Mouse (Mus musculus) heart, embryonic 10.5 days (tissue): ENCODE data around the gene Gak. TPM values are rescaled to one million over a fixed set of nuclear protein-coding genes. Genes with fewer than 3 reads are reported as not detected.

Experiments used
- DNase-seq: peaks from one replicate; pipeline ENCODE4 v3.0.0-alpha.2; 2017; ENCODE audit warnings: low spot score
- H3K27ac ChIP-seq: fragments of 300-500 bp; sonication (generic); 2 replicates; pipeline ENCODE4 v1.5.1; 2016; ENCODE audit warnings: mild to moderate bottlenecking
- H3K27me3 ChIP-seq: fragments of 300-500 bp; sonication (generic); 2 replicates; pipeline ENCODE4 v1.6.1; 2016; ENCODE audit warnings: mild to moderate bottlenecking; ENCODE audit not compliant: poor library complexity, insufficient read depth, severe bottlenecking
- H3K36me3 ChIP-seq: fragments of 300-500 bp; sonication (generic); 2 replicates; pipeline ENCODE4 v1.6.1; 2016; ENCODE audit warnings: mild to moderate bottlenecking, moderate library complexity
- H3K4me1 ChIP-seq: fragments of 300-500 bp; sonication (generic); 2 replicates; pipeline ENCODE4 v1.6.1; 2016; ENCODE audit warnings: mild to moderate bottlenecking
- H3K4me3 ChIP-seq: fragments of 300-500 bp; sonication (generic); 2 replicates; pipeline ENCODE4 v1.5.1; 2016; ENCODE audit warnings: mild to moderate bottlenecking, moderate library complexity
- H3K9me3 ChIP-seq: fragments of 300-500 bp; sonication (generic); 2 replicates; pipeline ENCODE4 v1.6.1; 2016; ENCODE audit warnings: mild to moderate bottlenecking, moderate library complexity
- WGBS: fragments of 180-500 bp; shearing (Covaris S2); methylation state at CpG from one replicate; pipeline ENCODE4 v1.1.7; 2016; 5-methylcytosine and 5-hydroxymethylcytosine counted together
- polyA plus RNA-seq: library from polyadenylated mRNA; unstranded; fragments of >200 nt; fragmentation: Nextera tagmentation; extraction: Ambion mirVana; gene quantifications from 2 replicates; pipeline ENCODE4 v1.2.1, GENCODE M21; 2016

Gak gene
- polyA plus RNA-seq, 1 experiment from 2014 or later = 49.4 TPM

DNA sequence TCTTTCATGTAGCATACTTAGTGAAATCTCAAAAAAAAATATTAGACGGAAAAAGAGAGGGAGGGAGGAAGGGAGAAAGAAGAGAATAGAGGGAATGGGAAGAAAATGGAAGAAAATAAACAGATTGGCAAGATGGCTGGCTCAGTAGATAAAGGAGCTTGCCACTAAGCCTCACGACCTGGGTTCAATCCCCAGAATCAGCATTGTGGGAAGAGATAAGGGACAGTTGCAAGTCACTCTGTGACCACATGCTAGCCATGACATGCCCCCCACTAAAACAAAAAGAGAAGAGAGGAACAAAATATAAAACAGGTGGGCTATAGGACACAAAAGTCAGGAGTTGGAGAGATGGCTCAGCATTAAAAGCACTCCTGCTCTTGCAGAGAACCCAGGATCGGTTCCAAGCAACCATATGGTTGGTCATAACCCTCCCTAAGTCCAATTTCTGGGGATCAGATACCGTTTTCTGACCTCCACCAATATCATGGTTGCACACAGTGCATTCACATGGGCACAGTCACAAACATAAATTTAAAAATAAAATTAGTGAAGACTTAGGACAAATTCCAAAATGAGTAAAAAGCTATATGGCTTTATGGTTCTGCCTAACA, 3.4 kb downstream of the Gak start:
- no peaks in the 10 kb centered on the region for H3K27me3 ChIP-seq
- WGBS = 74% methylated on average over 4 of the region's 4 CpGs
- peaks cover 35% of the 10 kb centered on the region for H3K36me3 ChIP-seq
- H3K4me3 ChIP-seq = no peak overlapping the region
- H3K27ac ChIP-seq = no peak overlapping the region
- H3K4me1 ChIP-seq = peaks cover 23% of the 10 kb centered on the region
- no peak for DNase-seq
- no peaks in the 10 kb centered on the region for H3K9me3 ChIP-seq

DNA sequence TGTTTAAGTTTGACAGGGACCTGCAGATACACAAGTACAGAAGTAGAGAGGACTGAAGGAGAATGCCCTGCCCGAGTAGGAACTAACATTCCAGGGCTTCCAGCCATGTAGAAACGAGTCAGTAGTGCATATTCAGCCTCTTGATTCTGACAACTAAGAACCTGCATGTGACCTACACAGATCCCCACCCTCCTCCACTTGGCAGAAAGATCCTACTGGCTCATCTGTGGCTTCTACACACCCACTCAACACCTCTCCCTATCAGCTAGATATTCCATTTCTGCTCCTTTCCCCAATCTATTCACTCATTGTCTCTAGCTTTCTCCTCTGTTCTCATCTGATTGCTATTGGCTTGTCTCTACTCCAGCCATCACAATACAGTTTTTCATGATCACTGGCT, 7.7 kb downstream of the Gak start:
- Histone ChIP-seq H3K4me1 (peaks cover 8% of the 10 kb centered on the region; the same call in 1 of the 2 replicates), H3K27ac (no peak overlapping the region), H3K27me3 (no peaks in the 10 kb centered on the region), H3K9me3 (no peaks in the 10 kb centered on the region), H3K4me3 (no peak overlapping the region), H3K36me3 (peaks cover 61% of the 10 kb centered on the region)
- no peak for DNase-seq
- WGBS = 35% methylated on average over 2 of the region's 2 CpGs

DNA sequence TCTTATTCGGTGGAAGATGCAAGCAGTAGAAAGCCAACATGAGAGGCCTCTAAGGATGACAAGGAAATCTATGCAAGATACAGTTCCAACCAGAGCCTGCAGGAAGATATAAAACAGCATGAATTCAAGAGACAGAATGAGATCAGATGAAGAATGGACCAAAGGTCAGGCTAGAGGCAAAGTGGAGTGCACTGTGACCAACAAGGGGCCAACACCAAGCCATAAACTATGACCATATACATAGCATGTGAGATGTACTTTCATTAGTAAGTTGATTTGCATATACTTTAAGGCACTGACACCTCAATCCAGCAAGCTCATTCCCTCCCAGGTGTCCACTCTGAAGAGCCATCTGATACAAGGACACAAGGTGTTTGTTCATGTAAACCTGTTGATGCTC, 19.1 kb downstream of the Gak start:
- Histone ChIP-seq H3K4me1 (no peaks in the 10 kb centered on the region), H3K36me3 (peaks cover 96% of the 10 kb centered on the region), H3K4me3 (no peak overlapping the region), H3K9me3 (no peaks in the 10 kb centered on the region), H3K27me3 (no peaks in the 10 kb centered on the region), H3K27ac (no peak overlapping the region)
- 89% methylated on average over 1 of the region's 1 CpGs for WGBS
- no peak for DNase-seq

DNA sequence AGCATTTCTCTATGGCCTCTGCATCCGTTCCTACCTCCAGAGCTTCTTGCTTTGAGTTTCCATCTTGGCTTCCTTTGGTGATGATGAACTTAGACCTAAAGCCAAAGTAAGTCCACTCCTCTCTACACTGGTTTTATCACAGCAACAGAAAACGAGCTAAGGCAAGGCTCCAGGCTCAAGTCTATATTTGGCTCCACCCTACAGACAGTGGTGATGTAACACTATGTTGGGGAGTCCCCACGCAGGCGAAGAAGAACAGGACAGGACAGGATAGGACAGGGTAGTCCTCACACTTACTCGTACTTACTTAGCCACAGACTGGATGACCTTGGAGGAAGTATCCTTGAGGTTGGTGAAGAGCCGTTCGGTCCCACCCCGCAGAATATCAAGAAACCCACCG, 27.0 kb downstream of the Gak start:
- no peak for DNase-seq
- WGBS = 89% methylated on average over 9 of the region's 9 CpGs
- Histone ChIP-seq H3K36me3 (peaks cover 95% of the 10 kb centered on the region), H3K9me3 (no peaks in the 10 kb centered on the region), H3K4me1 (no peaks in the 10 kb centered on the region), H3K27ac (no peak overlapping the region), H3K27me3 (no peaks in the 10 kb centered on the region), H3K4me3 (no peak overlapping the region)

DNA sequence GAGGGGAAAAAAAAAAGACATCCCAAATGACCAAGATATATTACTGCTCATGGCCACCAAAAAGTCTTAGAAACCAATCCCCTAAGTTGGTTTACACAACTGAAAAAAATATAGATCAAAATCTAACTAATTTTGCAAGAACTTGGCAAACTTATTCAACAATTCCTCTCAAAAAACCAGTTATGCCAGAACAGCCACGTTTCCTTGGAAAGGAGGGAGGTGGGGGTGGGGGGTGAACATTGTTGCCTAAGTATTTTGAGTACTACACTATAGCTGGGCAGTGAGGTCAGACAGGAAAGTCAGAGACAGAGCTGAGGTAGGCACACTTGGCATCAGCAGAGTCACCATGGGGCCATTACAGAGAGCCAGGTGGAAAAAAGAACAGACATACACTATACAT, 29.6 kb downstream of the Gak start:
- Histone ChIP-seq H3K27me3 (no peaks in the 10 kb centered on the region), H3K36me3 (peaks cover 95% of the 10 kb centered on the region), H3K27ac (no peak overlapping the region), H3K9me3 (no peaks in the 10 kb centered on the region), H3K4me1 (no peaks in the 10 kb centered on the region), H3K4me3 (no peak overlapping the region)
- no peak for DNase-seq
- 81% methylated on average over 1 of the region's 1 CpGs for WGBS

DNA sequence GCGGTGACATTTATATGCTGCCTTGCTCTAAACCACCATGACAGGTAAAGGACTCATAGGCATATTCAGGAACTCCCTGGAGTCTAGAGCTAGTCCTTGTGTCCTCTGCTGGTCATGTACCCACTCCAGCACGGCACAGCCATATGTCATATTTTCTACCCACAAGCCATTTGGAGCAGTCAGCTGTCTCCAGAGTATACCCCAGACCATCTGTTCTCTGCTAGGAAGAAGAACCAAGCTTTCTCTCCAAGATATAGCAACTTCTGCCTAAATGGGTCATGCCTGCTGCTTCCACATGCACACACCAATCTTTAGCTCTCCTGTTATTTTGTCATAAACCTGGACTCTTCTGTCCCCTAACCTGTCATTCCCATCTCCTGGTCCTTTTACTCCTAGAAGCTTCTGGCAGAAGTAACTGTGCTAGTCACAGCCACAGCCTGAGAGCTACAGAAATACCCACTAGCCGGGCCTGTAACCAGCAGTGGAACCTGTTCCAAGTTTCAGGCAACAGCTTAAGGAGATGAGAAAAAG, 48.1 kb downstream of the Gak start:
- H3K4me3 ChIP-seq = no peak overlapping the region
- 94% methylated on average over 3 of the region's 3 CpGs for WGBS
- no peaks in the 10 kb centered on the region for H3K27me3 ChIP-seq
- no peak overlapping the region for H3K27ac ChIP-seq
- DNase-seq = no peak
- peaks cover 91% of the 10 kb centered on the region for H3K36me3 ChIP-seq
- no peaks in the 10 kb centered on the region for H3K4me1 ChIP-seq
- no peaks in the 10 kb centered on the region for H3K9me3 ChIP-seq

DNA sequence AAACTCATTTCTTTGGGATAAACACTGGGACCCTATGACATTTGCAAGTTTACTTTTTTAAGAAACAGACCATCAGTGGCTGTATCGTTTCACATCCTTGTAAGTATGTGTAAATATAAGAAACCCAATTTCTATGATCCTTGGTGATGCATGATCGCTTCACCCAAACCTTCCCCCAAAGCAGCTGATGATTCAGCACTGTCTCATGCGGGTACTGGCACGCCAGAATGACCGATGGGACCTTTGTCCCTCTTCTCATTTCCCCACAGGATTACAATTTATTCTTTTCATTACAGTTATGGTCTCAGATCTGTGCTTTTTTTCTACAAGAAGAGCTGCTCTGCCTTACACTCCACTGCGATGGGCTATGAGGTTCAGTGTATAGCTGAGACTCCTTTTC, 56.5 kb downstream of the Gak start:
- H3K9me3 ChIP-seq = no peaks in the 10 kb centered on the region
- peaks cover 97% of the 10 kb centered on the region for H3K36me3 ChIP-seq
- WGBS = 93% methylated on average over 6 of the region's 6 CpGs
- H3K4me1 ChIP-seq = no peaks in the 10 kb centered on the region
- H3K4me3 ChIP-seq = no peak overlapping the region
- H3K27ac ChIP-seq = no peak overlapping the region
- no peak for DNase-seq
- H3K27me3 ChIP-seq = no peaks in the 10 kb centered on the region

DNA sequence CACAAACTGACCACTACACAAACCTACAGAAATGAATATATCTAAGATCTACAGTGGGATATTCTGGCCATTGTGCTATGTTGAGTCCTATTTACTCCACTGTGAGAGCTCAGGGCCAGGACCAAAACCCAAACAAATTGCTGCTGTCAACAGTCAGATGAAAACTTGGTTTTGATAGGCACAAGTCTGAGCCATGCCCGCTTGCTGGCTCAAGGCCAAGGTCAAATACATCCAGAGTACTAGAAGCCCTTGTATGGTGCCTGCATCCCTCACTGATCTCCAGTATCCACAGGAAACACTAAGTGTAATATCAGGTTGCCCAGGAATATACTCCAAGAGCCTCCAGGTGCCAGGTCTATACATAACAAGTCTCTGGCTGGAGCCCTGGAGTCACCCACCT, 58.6 kb downstream of the Gak start:
- no peak overlapping the region for H3K27ac ChIP-seq
- H3K9me3 ChIP-seq = no peaks in the 10 kb centered on the region
- H3K36me3 ChIP-seq = peaks cover 94% of the 10 kb centered on the region
- H3K4me1 ChIP-seq = no peaks in the 10 kb centered on the region
- DNase-seq = no peak
- H3K4me3 ChIP-seq = no peak overlapping the region
- WGBS = 97% methylated on average over 1 of the region's 1 CpGs
- no peaks in the 10 kb centered on the region for H3K27me3 ChIP-seq

DNA sequence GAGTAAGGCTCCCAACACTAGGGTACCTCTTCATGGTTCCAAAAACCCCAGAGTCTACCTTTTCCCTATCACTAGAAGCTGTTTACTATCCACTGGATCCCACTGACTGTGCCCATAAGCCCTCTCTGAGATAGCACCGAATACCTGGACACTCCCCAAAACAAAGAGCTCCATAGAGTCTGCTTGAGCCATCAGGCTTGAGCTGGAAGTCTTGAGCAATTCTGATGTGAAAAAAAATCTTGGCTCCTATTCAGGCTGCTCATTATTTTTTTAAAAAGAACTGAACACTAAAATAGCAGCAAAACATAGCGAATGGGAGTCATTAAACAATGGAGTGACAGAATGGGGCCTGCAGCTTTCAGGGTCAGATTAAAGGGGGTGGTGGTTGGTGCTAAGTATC, 62.5 kb downstream of the Gak start:
- Histone ChIP-seq H3K27ac (no peak overlapping the region), H3K4me1 (no peaks in the 10 kb centered on the region), H3K36me3 (peaks cover 58% of the 10 kb centered on the region), H3K9me3 (no peaks in the 10 kb centered on the region), H3K4me3 (no peak overlapping the region), H3K27me3 (no peaks in the 10 kb centered on the region)
- WGBS = 96% methylated on average over 2 of the region's 2 CpGs
- peak; percentile 39 for DNase-seq

DNA sequence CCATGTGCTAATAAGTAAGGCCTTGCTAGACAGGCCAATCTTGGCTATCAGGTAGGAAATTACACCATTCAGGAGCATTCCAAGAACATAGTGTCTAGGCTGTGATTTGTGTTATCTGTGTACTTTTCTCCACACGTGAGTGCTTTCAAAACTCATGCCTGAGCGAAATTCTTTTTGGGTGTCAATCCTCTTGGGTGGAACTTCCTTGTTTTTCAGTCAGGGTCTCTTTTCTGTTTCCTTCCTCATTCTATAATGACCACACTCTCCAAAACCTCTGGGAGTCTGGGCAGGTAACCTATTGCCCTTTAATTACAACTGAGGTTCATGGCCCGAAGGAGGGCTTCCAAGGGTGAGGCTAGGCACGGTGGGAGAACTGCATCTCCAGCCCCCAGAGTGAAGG, 63.0 kb downstream of the Gak start:
- 91% methylated on average over 4 of the region's 4 CpGs for WGBS
- H3K36me3 ChIP-seq = peaks cover 52% of the 10 kb centered on the region

DNA sequence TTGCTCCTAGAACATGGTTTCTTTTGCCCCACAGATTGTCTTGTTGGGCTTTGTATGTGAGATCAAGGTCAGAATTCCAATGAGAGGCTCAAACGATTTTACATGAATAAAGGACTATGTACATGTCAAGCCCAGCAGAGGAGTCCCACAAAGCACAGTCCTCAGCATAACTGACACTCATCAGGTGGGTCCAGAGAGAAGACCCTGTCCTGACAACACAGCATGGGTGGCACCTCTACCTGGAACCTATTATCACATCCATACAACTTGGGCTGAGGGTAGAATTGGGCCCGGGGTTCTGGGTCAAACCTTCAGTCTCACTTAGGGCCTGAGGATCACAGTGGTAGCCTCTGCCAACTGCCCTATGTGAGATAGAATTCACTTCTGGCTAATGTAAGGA, 64.2 kb downstream of the Gak start:
- Histone ChIP-seq H3K27ac (no peak overlapping the region), H3K9me3 (no peaks in the 10 kb centered on the region), H3K36me3 (peaks cover 40% of the 10 kb centered on the region), H3K27me3 (no peaks in the 10 kb centered on the region), H3K4me3 (no peak overlapping the region), H3K4me1 (no peaks in the 10 kb centered on the region)
- DNase-seq = no peak
- WGBS = 93% methylated on average over 2 of the region's 2 CpGs

More for the DNA sequence above, 63.0 kb downstream of the Gak start:
- Histone ChIP-seq H3K4me1 (no peaks in the 10 kb centered on the region), H3K27me3 (no peaks in the 10 kb centered on the region), H3K9me3 (no peaks in the 10 kb centered on the region), H3K27ac (no peak overlapping the region), H3K4me3 (no peak overlapping the region)
- DNase-seq = peak; percentile 38

DNA sequence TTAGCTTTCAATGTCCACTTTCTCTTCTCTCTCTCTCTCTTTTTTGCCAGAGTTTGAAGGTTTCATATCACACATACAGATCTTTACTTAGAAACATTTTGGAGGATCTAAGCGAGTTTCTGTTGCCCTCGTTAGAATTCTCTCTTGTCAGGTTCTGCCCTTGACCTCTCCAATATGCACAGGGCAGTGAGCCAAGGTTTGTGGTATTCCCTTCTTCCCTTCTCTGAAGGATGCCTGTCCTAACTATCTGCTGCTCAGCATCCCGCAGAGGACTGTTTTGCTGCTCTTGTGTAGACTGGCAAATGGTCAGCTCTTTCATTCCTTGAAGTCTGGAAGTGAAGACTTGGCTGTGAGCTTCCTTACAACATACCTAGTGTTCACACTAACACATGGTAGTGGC, 65.2 kb downstream of the Gak start:
- Histone ChIP-seq H3K9me3 (no peaks in the 10 kb centered on the region), H3K36me3 (peaks cover 30% of the 10 kb centered on the region), H3K4me3 (no peak overlapping the region), H3K27ac (no peak overlapping the region), H3K27me3 (no peaks in the 10 kb centered on the region), H3K4me1 (no peaks in the 10 kb centered on the region)
- 88% methylated on average over 3 of the region's 3 CpGs for WGBS
- DNase-seq = peak; percentile 45

DNA sequence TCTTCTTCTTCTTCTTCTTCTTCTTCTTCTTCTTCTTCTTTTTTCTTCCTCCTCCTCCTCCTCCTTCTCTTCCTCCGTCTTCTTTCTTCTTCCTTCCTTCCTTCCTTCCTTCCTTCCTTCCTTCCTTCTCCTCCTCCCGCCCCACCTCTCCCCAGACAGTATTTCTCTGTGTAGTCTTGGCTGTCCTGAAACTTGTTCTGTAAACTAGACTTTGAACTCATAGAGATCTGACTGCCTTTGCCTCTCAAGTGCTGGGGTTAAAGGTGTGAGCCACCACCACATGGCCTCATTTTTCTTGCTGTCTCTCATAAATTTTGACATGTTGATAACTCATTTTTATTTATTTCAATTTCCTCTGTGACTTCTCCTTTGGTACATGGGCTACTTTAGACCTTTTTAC, 67.1 kb downstream of the Gak start:
- H3K27me3 ChIP-seq = no peaks in the 10 kb centered on the region
- no peaks in the 10 kb centered on the region for H3K9me3 ChIP-seq
- DNase-seq = no peak
- no peaks in the 10 kb centered on the region for H3K4me1 ChIP-seq
- no peak overlapping the region for H3K4me3 ChIP-seq
- WGBS = 67% methylated on average over 2 of the region's 2 CpGs
- H3K27ac ChIP-seq = no peak overlapping the region
- peaks cover 12% of the 10 kb centered on the region for H3K36me3 ChIP-seq

DNA sequence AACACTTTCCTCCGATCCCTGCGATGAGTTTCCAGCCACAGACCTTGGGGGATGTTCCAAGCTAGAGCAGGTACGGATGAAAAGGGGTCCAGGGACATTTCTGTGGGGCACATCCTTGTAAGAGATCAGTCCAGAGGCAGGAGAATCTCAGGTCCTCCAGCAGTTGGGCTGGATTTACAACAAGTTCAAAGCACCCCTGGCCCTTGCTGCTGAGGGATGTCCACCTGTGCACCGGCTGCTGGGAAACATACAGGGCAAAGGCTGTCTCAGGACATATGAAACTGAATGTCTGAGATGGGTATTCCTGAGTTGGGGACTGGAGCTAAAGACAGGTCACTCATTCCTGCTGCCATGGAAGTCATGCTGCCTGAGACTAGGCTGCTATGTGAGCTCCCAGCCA, 72.6 kb downstream of the Gak start:
- peaks cover 15% of the 10 kb centered on the region; the same call in 1 of the 2 replicates for H3K27me3 ChIP-seq
- H3K4me3 ChIP-seq = no peak overlapping the region
- DNase-seq = peak; percentile 69
- no peaks in the 10 kb centered on the region for H3K9me3 ChIP-seq
- H3K27ac ChIP-seq = no peak overlapping the region
- 70% methylated on average over 4 of the region's 4 CpGs for WGBS
- no peaks in the 10 kb centered on the region for H3K4me1 ChIP-seq
- H3K36me3 ChIP-seq = no peaks in the 10 kb centered on the region
